Mouse (Mus musculus) urinary bladder, postnatal 4 days (tissue): ENCODE measurements at regions not wholly inside any gene's neighbourhood (a gene's known extent, or its start where the extent isn't known, plus 50 kb on each side); places are given as distances from the start of the nearest gene placed in this dataset.

Experiments
- DNase-seq, 2 experiments: peaks; one replicate each; pipeline ENCODE4 v3.0.0; 2021 to 2022; ENCODE audit warnings: low spot score in 2 of 2

DNA sequence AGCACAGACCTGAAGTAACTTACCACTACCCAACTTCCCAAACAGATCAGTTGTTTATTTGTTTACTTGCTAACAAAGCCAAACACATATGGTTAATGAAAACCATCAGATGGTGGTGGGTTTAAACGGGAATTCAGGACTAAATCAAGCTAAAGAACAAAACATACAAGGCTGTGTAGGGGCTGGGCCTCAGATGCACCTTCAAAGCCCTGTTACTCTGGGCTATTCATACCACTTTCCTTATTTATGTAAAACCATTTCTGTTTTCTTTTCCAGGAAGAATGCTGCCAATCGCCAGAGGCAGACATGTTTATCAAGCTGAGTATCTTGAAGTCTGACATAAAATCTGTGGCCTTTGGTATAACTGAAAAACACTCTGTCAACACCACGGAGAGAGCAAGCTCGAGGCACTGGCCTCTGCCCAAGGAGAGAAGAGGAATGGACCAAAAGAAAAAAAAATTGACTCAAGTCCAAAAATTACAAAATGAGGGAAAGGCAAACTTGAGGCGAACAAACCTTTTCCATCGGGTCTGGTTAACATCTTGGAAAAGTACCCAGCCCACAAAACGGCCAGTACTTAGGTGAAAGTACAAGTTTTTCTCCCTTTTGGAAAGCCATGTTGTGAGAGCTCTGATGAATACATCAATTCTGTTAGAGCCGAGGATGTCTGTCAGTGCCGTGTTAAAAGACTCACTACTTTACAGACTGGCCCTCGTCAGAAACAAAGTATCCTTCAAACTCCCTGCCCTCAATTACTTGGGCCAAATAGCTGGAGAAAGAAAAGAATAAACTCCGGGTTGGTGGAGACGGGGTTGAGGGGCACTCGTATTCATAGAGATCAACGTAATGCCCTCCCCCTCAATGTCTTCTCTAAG lies 270.0 kb upstream of the Nfe2l3 start:
- no peak for DNase-seq

DNA sequence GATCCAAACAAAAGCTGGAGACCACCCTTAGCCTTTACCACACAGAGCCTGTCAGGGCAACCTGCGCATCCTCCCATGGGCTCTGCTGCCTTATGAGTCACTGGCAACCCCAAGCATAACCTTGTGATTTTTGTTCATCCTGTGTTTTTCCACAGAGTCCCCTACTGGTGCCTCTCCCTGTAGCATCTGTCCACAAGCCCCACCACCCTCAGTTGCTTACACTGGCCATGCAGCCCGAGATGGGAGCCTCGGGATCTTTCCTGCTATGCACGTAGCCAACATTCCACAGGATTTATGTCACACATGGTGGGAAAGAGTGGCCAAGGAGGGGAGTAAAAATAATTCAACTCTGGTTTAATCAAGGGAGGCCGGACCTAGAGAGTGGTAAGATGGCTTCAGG lies 269.2 kb upstream of the Nfe2l3 start:
- no peak for DNase-seq

DNA sequence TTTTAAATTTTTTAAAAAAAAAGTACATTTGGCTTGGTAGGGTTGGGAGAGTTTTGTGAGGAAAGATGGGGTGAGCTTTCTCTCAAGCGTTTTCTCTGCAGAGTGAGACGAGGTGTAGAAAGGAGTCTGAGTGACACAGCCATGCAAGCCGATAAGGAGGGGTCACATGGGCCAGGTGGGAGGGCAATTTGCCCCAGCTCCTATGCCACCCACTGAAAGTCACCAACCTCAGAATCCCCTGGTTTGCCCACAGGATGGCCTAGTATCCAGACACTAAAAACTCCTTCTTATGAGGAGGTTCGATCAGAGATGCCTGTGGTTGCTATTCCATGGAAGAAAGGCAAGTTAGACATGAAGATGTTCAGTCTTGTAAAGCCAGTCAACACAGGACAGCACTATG lies 268.6 kb upstream of the Nfe2l3 start:
- DNase-seq = no peak

DNA sequence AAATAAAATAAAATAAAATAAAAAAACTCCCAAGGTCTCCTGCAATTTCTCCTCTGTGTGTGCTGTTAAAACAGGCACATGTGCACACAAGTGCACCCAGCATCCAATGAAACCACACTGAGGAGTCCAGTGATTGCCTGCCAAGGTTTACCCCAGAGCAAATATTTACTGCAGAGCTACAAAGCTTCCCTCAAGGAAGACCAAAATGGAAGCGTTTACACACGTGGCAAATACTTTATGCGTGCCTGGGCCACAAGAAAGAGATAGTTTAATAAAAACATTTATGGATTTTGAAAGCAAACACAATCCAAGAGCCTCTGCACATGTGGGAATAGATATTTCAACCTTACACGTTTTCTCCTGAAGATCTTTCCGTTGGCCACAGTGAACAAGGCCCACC lies 265.4 kb upstream of the Nfe2l3 start:
- DNase-seq = no peak

DNA sequence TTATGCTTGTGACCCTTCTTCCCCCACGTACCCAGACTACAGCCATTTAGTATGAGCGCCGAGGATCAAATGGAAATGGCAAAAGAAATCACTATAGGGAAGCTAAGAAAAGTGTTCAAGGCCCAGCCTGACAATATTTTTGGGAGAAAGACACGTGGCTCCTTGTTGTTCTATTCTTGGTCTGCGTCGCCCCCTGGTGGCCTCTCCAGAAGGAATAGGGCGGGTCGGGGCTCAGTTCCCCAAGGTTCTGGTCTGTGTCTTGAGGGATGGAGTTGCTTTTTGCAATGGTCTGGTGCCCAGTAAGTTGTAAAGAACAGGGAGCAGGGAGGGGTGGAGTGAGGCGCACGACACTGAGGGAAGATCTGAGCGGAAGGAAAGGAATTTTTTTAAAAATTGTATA lies 264.4 kb upstream of the Nfe2l3 start:
- peak; percentile 80 to 90 for DNase-seq

DNA sequence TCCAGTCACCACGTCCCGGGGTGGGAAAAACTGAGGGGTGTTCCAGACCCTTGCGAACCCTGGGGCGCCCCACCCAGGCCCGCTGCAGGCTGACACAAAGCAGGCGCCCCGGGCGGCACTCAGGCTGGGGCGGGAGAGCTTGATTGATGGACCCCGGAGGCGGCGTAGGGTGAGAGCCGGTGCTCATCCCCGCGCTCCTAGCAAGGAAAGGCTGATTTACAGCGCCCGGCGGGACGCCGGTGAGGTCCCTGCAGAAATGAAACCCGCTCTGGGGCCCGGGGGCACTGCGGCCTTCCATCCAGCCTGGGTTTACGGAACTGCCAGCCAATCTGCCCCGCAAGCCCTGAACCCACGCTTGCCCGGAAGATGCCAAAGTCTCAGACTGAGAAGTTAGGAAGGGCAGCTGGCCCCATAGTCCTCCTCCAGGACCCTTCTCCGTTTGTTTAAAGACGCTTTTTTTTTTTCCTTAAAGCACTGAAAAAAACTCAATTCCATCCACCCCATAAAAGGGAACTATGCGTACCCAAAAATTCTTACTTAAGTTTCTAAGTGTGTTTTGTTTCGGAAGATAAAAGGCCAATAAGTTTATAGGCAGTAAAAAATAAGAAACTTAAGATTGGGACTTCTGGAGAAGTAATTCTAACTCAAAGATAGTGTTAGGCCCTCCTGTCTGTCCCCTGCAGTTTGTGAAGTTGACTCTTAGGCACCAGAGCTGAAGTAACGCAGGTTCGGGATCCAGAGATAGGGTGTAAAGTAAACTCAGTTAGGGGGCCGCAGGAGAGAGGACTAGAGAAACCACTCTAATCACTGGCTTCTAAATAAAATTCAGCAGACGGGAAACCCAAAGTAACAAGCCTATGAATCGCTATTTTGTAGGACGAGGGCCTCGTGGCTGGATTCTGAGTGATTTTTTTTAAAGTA lies 263.4 kb upstream of the Nfe2l3 start:
- peak; percentile 60 to 68 for DNase-seq

DNA sequence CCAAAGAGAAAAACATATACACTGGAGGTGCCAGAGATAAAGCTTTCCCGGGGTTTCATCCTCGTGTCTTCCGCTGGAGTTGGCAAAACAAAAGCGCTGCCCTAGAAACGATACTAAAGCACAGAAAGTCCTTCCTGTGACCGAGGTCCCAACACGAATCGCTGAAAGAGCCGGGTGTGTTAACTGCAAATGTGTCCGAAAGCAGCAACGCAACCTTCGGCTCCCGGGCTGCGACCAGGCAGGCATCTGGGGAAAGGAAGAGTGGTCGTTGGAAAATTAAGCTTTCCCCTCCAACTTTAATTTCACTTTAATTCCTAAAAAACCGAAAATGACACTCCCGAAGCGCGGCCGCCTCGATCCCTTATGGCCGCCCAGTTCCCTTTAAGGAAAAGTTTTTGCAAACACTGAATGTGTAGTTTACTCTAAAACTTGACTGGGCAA lies 262.5 kb upstream of the Nfe2l3 start:
- DNase-seq = no peak

DNA sequence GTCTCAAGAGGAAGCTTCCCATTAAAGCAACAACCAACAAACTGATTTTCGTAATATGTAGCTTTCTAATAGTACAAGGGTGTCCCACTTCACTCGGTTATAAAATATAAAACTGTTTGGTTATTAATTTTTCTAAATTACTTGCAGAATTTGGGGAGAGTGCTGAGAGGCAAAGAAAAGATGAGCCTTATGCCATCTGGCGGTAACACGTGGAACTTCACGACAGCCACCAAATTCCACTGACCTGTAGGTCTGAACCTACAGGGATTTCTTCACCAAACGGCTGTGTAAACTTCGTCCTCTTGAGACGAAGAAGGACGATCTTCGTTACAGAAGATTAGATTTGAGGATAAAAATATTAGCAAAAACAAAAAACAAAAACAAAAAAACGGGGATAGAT lies 262.1 kb upstream of the Nfe2l3 start:
- peak; percentile 62 to 72 for DNase-seq

DNA sequence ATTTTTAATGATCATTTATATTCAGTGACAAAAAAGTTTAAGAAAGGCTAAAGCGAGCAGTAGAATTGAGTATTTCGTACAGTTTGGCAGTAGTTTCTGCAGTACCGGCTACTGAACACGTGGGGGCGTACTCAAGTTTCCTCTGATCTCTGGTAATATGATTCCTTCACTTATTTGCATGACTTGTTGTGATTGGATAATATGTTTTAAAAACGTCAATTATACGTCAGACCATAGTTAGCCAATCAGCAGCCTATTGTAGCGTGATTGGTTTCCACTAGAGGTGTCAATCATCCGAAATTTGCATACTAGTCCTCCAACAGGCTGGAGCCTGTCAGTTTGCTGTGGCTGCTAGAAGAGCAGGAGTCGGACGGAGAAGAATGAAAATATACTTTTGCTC lies 261.6 kb upstream of the Nfe2l3 start:
- peak in 1 of 2 experiments; percentile 52 for DNase-seq

DNA sequence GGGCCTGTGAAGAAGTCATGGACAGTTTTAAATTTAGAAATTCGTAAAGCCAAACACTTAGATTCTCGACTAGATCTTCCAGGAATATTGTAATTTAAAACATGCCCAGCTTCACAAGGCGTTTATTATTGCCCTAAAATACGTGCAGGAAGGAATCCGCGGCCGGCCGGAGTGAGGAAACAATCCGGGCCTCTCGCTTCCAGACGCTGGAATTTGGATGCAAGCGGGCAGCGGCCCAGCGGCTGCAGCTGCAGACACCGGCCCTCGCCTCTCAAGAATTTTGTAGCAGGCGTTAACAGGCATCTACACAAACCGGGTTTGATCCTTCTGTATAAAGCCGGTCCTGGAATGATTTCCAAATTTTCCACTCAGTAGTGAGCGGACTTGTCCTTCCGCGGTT lies 260.7 kb upstream of the Nfe2l3 start:
- peak; percentile 69 to 74 for DNase-seq

DNA sequence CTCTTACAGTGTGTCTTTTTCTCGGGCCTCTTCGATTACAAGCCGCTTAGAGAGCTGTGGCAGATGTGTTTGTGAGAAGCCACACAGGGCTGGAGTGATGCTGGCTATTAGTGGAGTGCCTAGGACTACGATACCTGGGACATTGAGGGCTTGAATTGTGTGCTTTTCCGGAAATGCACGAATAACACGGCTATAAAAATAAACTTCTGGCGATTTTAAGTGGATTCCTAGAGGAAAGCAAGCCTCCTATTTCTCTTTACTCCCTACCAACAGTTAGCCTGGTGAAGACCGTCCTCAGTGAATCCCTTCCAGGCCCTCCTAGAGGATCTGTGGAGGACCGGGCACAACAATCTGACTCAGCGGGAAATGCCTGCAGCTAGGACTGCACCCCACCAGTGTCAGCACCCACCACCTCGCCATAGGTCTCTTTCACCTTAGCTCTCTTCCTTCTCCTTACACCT lies 260.1 kb upstream of the Nfe2l3 start:
- DNase-seq = no peak

DNA sequence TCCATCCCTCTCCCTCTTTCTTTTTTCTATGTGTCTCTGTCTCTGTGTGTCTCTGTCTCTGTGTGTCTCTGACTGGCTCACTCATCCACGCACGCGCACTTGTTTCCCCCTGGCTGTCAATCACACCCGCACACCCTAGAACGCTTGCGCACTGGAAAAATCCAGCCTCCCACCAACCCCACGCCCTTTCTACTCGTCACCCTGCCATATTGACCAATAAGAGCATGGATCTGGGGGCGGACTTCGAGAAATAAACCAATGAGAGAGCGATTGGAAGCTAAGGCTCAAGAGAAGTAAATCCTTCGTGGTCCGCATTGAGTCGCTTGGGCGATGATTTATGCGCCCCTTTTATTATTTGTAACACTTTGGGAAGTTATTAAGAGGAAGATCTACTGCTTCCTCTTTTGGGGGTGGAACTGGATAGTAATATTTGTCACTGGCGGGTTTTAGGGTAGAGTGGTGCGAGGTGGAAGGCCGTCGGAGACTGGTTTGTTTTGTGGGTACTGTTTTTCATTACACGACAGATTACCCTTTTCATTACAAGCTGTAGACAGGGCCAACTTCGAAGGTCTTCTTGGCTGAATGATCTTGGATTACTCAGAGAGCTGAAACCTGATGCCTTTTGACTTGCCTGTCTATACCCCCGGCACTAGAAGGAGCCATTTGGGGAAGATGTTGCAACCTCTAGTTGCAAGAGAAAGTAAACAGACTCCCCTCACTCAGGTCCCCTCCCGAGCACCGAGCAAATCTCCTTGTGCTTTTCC lies 259.4 kb upstream of the Nfe2l3 start:
- peak; percentile 92 for DNase-seq

DNA sequence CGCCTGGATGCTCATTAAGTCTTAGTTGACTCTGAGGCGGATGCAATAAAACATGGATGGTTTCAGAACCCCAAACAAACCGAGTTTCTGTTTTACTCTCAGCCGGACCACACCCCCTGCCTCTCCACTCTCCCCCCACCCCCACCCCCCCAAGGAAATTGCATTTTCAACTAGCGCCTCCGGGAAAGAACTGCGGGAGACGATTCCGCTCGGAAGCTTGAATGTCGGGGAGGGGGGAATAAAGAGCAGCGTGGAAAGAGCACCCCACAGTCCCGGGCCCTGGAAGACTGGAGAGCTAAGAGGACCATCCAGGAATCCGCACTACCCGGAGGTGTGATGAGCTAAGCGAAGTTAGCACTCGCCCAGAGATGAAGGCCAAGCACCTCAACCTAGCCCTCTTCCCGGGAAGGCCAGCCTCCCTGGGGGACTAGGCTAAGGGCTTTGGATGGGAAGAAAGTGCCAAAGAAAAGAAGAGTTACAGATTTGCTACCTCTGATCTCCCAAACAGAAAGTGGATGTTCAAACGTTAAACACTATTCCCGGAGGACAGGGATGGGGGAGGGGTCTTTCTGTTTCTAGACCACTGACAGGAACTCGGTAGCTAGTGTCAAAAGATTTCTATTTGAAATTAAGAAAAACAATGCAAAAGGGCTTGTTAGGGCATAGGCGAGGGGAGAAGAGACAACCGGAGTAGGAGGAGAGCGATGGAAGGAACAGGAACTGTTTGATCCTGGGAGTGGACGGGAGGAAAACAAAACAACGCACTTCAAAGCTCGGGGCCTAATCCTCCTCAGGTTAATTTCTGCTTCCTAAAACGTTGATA lies 258.6 kb upstream of the Nfe2l3 start:
- DNase-seq = no peak

DNA sequence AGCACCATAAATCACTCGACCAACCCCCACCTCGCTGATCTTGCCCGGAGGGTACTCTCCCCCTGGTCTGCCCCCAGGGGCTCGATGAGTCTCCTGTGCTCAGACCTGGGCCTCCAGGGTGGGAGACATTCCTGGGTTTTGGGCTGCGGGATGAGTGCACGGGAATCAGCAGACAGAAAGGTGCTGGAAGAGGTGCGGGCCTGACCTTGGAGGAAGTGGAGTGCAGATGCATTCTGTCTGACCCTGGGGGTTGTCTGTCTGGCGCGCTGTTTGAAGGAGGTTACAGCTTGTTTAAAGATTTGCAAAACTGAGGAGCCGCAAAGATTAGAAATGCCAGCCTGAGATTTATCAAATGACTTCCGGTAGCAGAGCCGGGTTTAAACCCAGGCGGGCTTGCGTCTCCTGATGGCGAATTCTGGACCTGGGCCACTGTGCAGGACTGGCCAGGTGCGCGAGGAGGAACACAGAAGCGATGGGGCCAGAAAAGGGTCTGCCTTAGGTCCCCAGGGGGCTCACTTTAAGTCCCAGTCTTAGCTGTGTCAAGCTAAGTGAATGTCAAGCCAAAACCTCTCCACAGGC lies 257.9 kb upstream of the Nfe2l3 start:
- no peak for DNase-seq

DNA sequence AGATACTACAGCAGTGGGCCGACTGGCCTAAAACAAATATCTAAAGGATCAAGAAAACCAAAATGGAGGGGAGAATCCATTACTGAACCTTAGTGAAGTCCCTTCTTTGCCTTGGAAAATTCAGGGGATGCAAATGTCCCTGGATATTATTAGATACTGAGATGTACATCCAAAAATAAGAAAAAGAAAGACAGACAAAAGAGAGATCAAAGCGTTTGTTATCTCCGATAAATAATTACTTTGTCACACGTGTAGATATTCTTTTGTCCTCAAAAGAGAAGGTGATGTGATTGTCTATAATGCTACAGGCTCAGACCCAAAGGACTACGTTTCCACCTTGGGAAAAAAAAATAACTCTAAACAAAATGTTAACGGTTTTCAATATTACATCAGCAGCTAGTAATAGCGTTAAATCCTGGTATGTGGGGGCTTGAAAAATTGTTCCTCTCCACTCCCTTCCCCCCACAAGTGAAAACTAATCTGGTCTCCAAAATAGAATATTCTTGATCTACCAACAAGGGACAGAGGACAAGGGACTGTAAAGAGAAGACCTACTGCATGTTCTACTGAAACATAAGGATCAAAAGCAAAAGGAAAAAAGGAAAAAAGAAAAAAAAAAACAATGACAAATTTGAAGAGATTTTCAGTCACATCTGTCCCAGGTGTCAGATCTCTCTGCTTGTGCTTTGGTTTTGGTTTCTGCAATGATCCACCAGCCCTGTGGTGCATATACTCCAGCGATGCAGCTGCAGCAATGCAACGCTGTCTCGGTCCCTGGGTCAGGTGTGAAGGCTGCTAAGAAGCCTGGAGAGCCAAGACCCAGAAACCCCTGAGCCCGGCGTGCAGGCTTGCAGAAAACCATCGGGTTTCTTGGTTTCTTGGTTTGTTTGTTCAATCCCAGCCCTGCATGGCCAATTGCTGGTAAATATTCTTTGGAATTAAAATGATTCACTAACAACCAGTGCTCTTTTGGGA lies 256.6 kb upstream of the Nfe2l3 start:
- DNase-seq = no peak

DNA sequence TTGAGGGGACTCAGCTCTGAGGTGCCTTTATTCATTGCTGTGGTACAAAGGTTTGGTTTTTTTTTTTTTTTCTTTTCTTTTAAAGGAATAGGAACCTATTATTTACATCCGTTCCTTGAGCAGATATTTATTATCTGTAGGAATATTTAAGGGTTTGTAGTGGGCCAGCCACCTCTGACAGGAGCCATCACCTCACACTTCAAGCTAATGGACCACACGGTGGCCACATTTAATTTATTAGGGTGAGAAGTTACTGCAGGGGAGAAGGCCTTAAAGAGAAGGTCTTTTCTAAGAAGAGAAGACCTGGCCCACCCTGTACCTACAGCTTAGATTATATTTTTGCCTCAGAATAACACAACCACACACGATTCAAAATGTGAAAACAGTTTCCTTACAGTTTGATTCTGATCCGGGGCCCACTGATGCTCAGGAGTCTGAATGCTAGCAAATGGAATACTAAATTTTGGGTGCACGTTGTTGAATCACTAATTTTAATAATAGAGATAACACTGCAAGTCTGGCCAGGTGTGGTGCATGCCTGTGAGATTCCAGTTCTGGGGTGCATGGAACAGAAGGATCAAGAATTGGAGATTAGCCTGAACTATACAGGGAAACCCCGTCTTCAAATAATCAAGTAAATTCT lies 255.6 kb upstream of the Nfe2l3 start:
- DNase-seq = no peak

DNA sequence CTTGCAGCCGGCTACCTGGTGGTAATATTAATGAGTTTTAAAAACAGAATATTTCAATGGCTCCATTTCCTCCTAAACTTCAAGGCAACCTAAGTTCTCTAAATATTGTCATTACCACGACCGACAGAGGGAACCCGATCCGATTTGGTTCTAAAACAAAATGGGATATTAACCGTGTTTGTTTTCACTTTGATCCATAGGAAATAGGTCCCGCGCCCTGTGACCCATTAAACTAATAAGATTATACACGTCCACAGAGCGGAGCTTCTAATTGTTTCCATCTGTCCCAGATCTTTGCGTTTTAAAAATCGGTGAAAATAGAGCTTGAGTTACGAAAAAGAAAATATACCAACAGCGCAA lies 254.8 kb upstream of the Nfe2l3 start:
- DNase-seq = no peak

DNA sequence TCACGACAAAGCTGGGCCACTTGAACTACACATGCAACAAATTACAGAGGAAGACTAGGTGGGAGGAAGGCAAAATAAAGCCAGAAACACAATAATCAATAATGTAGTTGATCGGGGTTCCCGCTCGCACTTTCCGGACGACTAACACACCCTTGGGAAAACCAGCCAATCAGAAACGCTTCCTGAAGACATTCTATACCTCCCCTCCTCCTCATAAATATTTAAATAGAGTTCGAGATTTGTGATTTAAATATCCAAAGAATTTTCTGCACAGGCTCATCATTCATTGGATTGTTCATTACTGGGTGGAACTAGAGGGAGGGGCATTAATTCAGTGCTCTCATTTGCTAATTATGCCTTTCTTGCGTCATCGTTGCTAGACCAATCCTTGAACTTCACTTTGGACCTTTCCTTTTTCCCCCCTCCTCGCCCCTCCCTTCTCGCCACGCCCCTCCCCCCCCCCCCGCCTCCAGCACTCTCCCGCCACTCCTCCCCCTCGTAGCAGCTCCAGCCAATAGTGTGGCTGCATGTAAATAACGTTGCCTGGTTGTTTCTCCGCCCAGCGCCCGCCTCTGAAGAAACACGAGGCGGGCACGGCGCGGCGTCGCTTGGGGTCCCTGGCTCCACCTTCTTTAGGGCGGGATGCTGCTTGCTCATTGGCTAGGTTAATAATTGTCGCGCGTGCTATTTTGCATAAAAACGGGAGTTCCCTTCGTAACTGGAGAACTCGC lies 254.2 kb upstream of the Nfe2l3 start:
- DNase-seq = peak; percentile 91 to 93
